Mouse (Mus musculus) stomach, embryonic 14.5 days (tissue): ENCODE results near the gene Oxct2a. TPM values are rescaled to one million over a fixed set of nuclear protein-coding genes. Genes with fewer than 3 reads are reported as not detected.
"Not testable (repeated sequence)": the region's sequence is repeated elsewhere in the genome, so short reads cannot be mapped to it uniquely, and the experiment has no call there.

Experiments used
- ATAC-seq: fragments of 200-750 bp; cut with Nextera tagmentation; 2 replicates; pipeline ENCODE4 v1.8.0; 2017; ENCODE audit warnings: low read depth, moderate TSS enrichment; ENCODE audit not compliant: insufficient number of reproducible peaks, insufficient read depth, low FRiP score
- H3K27ac ChIP-seq: fragments of 300-500 bp; sonication (generic); 2 replicates; pipeline ENCODE4 v1.5.1; 2014; ENCODE audit warnings: mild to moderate bottlenecking, low read length, moderate library complexity, mixed read lengths
- H3K27me3 ChIP-seq: fragments of 300-500 bp; sonication (generic); 2 replicates; pipeline ENCODE4 v1.6.1; 2014; ENCODE audit warnings: low read length, control low read depth, mixed read lengths; ENCODE audit not compliant: control insufficient read depth, insufficient read depth
- H3K36me3 ChIP-seq: fragments of 300-500 bp; sonication (generic); 2 replicates; pipeline ENCODE4 v1.6.1; 2014; ENCODE audit warnings: mild to moderate bottlenecking, control low read depth, low read length, moderate library complexity, mixed read lengths; ENCODE audit not compliant: control insufficient read depth, insufficient read depth
- H3K4me1 ChIP-seq: fragments of 300-500 bp; sonication (generic); 2 replicates; pipeline ENCODE4 v1.6.1; 2014; ENCODE audit warnings: low read length, control low read depth, mixed read lengths; ENCODE audit not compliant: control insufficient read depth, insufficient read depth
- H3K4me2 ChIP-seq: fragments of 300-500 bp; sonication (generic); replicated peaks from 2 replicates; pipeline ENCODE4 v1.6.1; 2014; ENCODE audit warnings: low read depth, low read length, control low read depth
- H3K4me3 ChIP-seq: fragments of 300-500 bp; sonication (generic); 2 replicates; pipeline ENCODE4 v1.5.1; 2014; ENCODE audit warnings: low read depth, low read length, control low read depth
- H3K9ac ChIP-seq: fragments of 300-500 bp; sonication (generic); replicated peaks from 2 replicates; pipeline ENCODE4 v1.6.1; 2014; ENCODE audit warnings: low read depth, mild to moderate bottlenecking, control low read depth, low read length, moderate library complexity, mixed read lengths
- H3K9me3 ChIP-seq: fragments of 300-500 bp; sonication (generic); 2 replicates; pipeline ENCODE4 v1.6.1; 2016; ENCODE audit warnings: low read depth, low read length, control low read depth; ENCODE audit not compliant: control insufficient read depth
- WGBS: fragments of 180-500 bp; shearing (Covaris S2); extraction: QIAGEN DNeasy Blood & Tissue Kit; methylation state at CpG from one replicate; pipeline ENCODE4 v1.1.7; 2014; 5-methylcytosine and 5-hydroxymethylcytosine counted together
- polyA plus RNA-seq: library from polyadenylated mRNA; unstranded; fragments of >200 nt; fragmentation: Nextera tagmentation; extraction: Ambion mirVana; gene quantifications from 2 replicates; pipeline ENCODE4 v1.2.1, GENCODE M21; 2014

Oxct2a gene
- polyA plus RNA-seq, 1 experiment from 2014 or later, result not detected

GRCm38 (mm10) chr4:123293661-123294443 lies 29.6 kb downstream of the Oxct2a start:
- Histone ChIP-seq H3K27me3 (no peaks in the 10 kb centered on the region), H3K27ac (no peak overlapping the region), H3K4me2 (no peak overlapping the region), H3K36me3 (peaks cover 80% of the 10 kb centered on the region), H3K9ac (no peak overlapping the region), H3K9me3 (no peaks in the 10 kb centered on the region), H3K4me3 (no peak overlapping the region), H3K4me1 (no peaks in the 10 kb centered on the region)
- ATAC-seq, result no peak
- 77% methylated on average over 7 of the region's 7 CpGs for WGBS

DNA sequence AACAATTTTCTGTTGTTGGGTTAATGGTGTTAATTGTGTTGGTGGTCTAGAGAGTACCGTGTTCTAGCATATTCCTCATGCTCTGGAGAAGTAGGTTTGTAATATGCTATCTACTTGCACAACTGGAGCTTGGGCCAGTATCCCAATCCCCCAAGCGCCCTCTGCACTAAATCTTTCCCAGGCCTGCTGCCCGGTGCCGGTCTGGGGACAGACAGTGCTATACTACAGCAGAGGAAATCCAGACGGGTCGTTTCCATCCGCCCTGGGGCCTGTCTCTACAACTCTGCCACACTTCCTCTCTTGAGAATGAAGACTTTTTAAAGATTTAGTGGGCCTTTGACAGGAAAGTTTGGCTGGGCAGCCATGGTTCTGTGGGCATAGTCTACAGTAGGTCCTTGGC lies 30.4 kb downstream of the Oxct2a start:
- no peak overlapping the region for H3K9ac ChIP-seq
- H3K4me1 ChIP-seq, result no peaks in the 10 kb centered on the region
- no peak overlapping the region for H3K27ac ChIP-seq
- H3K4me3 ChIP-seq, result no peak overlapping the region
- peaks cover 85% of the 10 kb centered on the region for H3K36me3 ChIP-seq
- no peak overlapping the region for H3K4me2 ChIP-seq
- WGBS, result 86% methylated on average over 7 of the region's 7 CpGs
- ATAC-seq, result no peak
- H3K27me3 ChIP-seq, result no peaks in the 10 kb centered on the region
- no peaks in the 10 kb centered on the region for H3K9me3 ChIP-seq

DNA sequence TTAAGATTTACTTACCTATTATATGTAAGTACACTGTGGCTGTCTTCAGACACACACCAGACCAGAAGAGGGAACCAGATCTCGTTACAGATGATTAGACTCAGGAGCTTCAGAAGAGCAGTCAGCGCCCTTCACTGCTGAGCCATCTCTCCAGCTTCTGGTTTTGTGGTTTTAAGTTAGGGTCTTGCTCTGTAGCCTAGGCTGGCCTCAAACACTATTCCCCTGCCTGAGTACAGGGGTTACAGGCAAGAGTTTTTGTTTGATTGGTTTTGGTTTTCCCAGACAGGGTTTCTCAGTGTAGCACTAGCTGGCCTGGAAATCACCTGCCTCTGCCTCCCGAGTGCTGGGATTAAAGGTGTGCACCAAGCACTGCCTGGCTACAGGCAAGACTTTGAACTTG lies 31.0 kb downstream of the Oxct2a start:
- no peak overlapping the region for H3K9ac ChIP-seq
- H3K36me3 ChIP-seq, result peaks cover 83% of the 10 kb centered on the region
- no peaks in the 10 kb centered on the region for H3K9me3 ChIP-seq
- ATAC-seq, result no peak
- H3K27me3 ChIP-seq, result no peaks in the 10 kb centered on the region
- H3K4me3 ChIP-seq, result no peak overlapping the region
- H3K27ac ChIP-seq, result no peak overlapping the region
- 82% methylated on average over 3 of the region's 3 CpGs for WGBS
- no peaks in the 10 kb centered on the region for H3K4me1 ChIP-seq
- H3K4me2 ChIP-seq, result no peak overlapping the region

- 85% methylated on average over 12 of the region's 12 CpGs for WGBS
- Histone ChIP-seq H3K4me3 (no peak overlapping the region), H3K9ac (no peak overlapping the region), H3K4me1 (peaks cover 20% of the 10 kb centered on the region; the same call in 1 of the 2 replicates), H3K9me3 (no peaks in the 10 kb centered on the region), H3K27ac (no peak overlapping the region), H3K27me3 (no peaks in the 10 kb centered on the region), H3K36me3 (peaks cover 65% of the 10 kb centered on the region), H3K4me2 (no peak overlapping the region)
- ATAC-seq, result no peak
Measured at GRCm38 (mm10) chr4:123289038-123289437, 34.4 kb downstream of the Oxct2a start.

GRCm38 (mm10) chr4:123286790-123287189 lies 36.6 kb downstream of the Oxct2a start:
- Histone ChIP-seq H3K27me3 (no peaks in the 10 kb centered on the region), H3K27ac (no peak overlapping the region), H3K4me3 (no peak overlapping the region), H3K9ac (no peak overlapping the region), H3K36me3 (peaks cover 44% of the 10 kb centered on the region), H3K9me3 (no peaks in the 10 kb centered on the region), H3K4me1 (peaks cover 21% of the 10 kb centered on the region; the same call in 1 of the 2 replicates), H3K4me2 (no peak overlapping the region)
- WGBS, result 93% methylated on average over 2 of the region's 2 CpGs
- ATAC-seq, result no peak

- Histone ChIP-seq H3K27ac (no peak overlapping the region), H3K9me3 (no peaks in the 10 kb centered on the region), H3K9ac (peak overlapping the region; percentile 34; the same call in 1 of the 2 replicates), H3K4me1 (peaks cover 21% of the 10 kb centered on the region; the same call in 1 of the 2 replicates), H3K4me2 (peak overlapping the region; percentile 95), H3K36me3 (peaks cover 29% of the 10 kb centered on the region), H3K4me3 (peak overlapping the region; percentile 49), H3K27me3 (no peaks in the 10 kb centered on the region)
- 70% methylated on average over 6 of the region's 6 CpGs for WGBS
- ATAC-seq, result no peak
Measured at GRCm38 (mm10) chr4:123284731-123285624, 38.5 kb downstream of the Oxct2a start.

- H3K27me3 ChIP-seq, H3K9me3 ChIP-seq, H3K27ac ChIP-seq, ATAC-seq: not testable (repeated sequence)
- Histone ChIP-seq H3K36me3 (peaks cover 17% of the 10 kb centered on the region), H3K4me2 (peak overlapping the region; percentile 95), H3K9ac (peak overlapping the region; percentile 34), H3K4me1 (peaks cover 21% of the 10 kb centered on the region; the same call in 1 of the 2 replicates), H3K4me3 (peak overlapping the region; percentile 49)
- WGBS, result 2% methylated on average over 12 of the region's 15 CpGs
Measured at GRCm38 (mm10) chr4:123283675-123284064, 39.8 kb downstream of the Oxct2a start.

- H3K27ac ChIP-seq, result peak overlapping the region; percentile 17; the same call in 1 of the 2 replicates
- peaks cover 21% of the 10 kb centered on the region; the same call in 1 of the 2 replicates for H3K4me1 ChIP-seq
- H3K4me2 ChIP-seq, result peak overlapping the region; percentile 95
- under 1% methylated on average over 42 of the region's 55 CpGs for WGBS
- peaks cover 11% of the 10 kb centered on the region for H3K36me3 ChIP-seq
- H3K4me3 ChIP-seq, result peak overlapping the region; percentile 49
- not testable (repeated sequence) for H3K27me3 ChIP-seq, H3K9me3 ChIP-seq
- peak; percentile 26; the same call in 1 of the 2 replicates for ATAC-seq
- H3K9ac ChIP-seq, result peak overlapping the region; percentile 30; the same call in 1 of the 2 replicates
Measured at GRCm38 (mm10) chr4:123282915-123283674, 40.3 kb downstream of the Oxct2a start.
